Mouse (Mus musculus) ES-Bruce4 (cell line): ENCODE measurements around the gene Sun5. TPM values are rescaled to one million over a fixed set of nuclear protein-coding genes. Genes with fewer than 3 reads are reported as not detected.

ENCODE experiments used
- H3K27ac ChIP-seq: 2 replicates; pipeline ENCODE4 v1.5.1; 2012; ENCODE audit warnings: low read length, inconsistent platforms; ENCODE audit not compliant: insufficient read depth
- H3K27me3 ChIP-seq: 2 replicates; pipeline ENCODE4 v1.6.1; 2012; ENCODE audit warnings: mild to moderate bottlenecking, low read length, inconsistent platforms; ENCODE audit not compliant: control insufficient read depth, poor library complexity, insufficient read depth, severe bottlenecking
- H3K36me3 ChIP-seq: 2 replicates; pipeline ENCODE4 v1.6.1; 2012; ENCODE audit warnings: inconsistent platforms, mild to moderate bottlenecking, low read length, moderate library complexity; ENCODE audit not compliant: control insufficient read depth, poor library complexity, insufficient read depth, severe bottlenecking
- H3K4me1 ChIP-seq: one replicate; pipeline ENCODE4 v1.8.1; 2011; ENCODE audit warnings: low read length; ENCODE audit not compliant: control insufficient read depth, insufficient read depth
- H3K4me3 ChIP-seq: 2 replicates; pipeline ENCODE4 v1.5.1; 2011; ENCODE audit warnings: low read depth, mild to moderate bottlenecking, low read length
- H3K9ac ChIP-seq: 2 replicates; pipeline ENCODE4 v1.6.1; 2012; ENCODE audit warnings: low read depth, mild to moderate bottlenecking, inconsistent platforms; ENCODE audit not compliant: poor library complexity, severe bottlenecking
- H3K9me3 ChIP-seq: replicated peaks from 2 replicates; pipeline ENCODE4 v1.6.1; 2012; ENCODE audit warnings: mild to moderate bottlenecking, low read length, inconsistent platforms; ENCODE audit not compliant: control insufficient read depth, poor library complexity, insufficient read depth, severe bottlenecking
- CTCF ChIP-seq: IDR thresholded peaks from one replicate; pipeline ENCODE4 v1.8.1; 2011; ENCODE audit warnings: low read depth, low read length
- EP300 ChIP-seq: IDR thresholded peaks from 2 replicates; pipeline ENCODE4 v1.6.1; 2011; ENCODE audit warnings: low read depth, low read length; ENCODE audit not compliant: insufficient read depth
- POLR2A ChIP-seq: IDR thresholded peaks from one replicate; pipeline ENCODE4 v1.8.1; 2011; ENCODE audit warnings: low read length; ENCODE audit not compliant: insufficient read depth
- polyA plus RNA-seq: library from polyadenylated mRNA; stranded (reverse); fragments of >200 nt; gene quantifications from 2 replicates; pipeline ENCODE4 v1.2.4, GENCODE M21; 2011; ENCODE audit warnings: low read depth; ENCODE audit not compliant: missing spikeins, insufficient read depth, insufficient read length

Gene Sun5
- polyA plus RNA-seq, 1 experiment: not detected

DNA sequence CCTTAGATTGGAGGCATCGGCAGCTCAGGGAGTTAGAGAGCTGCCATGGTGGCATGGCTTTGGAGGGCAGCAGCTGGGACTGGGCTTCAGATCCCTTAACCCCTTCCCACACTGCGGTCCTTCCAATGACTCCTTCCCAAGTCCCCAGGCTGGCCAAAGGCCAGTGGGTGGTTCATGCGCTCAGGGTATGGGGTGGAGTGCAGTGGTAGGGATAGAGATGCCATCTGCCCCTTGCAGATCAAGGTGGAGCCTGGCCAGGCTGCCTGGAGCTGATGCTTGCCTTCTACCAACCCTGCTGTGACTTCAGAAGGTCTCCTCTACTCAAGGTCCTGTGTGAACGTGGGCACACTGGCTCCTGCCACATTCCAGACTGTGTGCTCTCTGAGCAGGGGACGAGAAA lies 28.2 kb upstream of the Sun5 start:
- no peak overlapping the region for H3K4me3 ChIP-seq
- H3K4me1 ChIP-seq: no peaks in the 10 kb centered on the region
- no peaks in the 10 kb centered on the region for H3K36me3 ChIP-seq
- H3K9ac ChIP-seq: no peak overlapping the region
- no peak overlapping the region for H3K27ac ChIP-seq
- no peaks in the 10 kb centered on the region for H3K27me3 ChIP-seq
- TF ChIP-seq POLR2A: no peak
- no peak for TF ChIP-seq CTCF
- TF ChIP-seq EP300: no peak
- no peaks in the 10 kb centered on the region for H3K9me3 ChIP-seq

DNA sequence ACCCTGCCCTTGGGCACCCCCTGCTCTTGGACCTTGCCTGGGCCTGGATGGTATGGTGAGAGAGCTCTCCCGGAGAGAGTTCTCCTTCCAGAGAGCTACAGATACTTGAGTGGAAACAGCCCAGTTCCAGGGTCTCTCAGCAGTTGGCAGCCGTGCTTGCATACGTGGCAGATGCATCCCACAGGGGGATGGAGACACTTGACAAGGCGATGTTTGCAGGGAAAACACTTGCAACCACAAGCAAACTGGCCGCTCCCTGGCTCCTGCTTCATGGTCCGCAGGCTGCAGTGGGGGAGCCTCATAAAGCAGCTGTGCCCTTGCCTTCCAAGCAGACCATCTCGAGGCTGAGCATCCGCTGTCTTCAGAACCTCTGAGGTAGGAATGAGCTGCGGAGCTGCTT lies 3.9 kb upstream of the Sun5 start, which contains the start of gene Bpifb2:
Bpifb2 (plus strand) TSS at position 301 of the 400 bp plus-strand sequence.
- Histone ChIP-seq H3K9ac (no peak within 1 kb of the TSS), H3K27me3 (no peaks in the 10 kb centered on the region), H3K4me1 (no peaks in the 10 kb centered on the region), H3K4me3 (no peak within 1 kb of the TSS), H3K27ac (no peak within 1 kb of the TSS), H3K36me3 (no peaks in the 10 kb centered on the region), H3K9me3 (no peaks in the 10 kb centered on the region)
- TF ChIP-seq EP300 (no peak), CTCF (no peak), POLR2A (no peak)

DNA sequence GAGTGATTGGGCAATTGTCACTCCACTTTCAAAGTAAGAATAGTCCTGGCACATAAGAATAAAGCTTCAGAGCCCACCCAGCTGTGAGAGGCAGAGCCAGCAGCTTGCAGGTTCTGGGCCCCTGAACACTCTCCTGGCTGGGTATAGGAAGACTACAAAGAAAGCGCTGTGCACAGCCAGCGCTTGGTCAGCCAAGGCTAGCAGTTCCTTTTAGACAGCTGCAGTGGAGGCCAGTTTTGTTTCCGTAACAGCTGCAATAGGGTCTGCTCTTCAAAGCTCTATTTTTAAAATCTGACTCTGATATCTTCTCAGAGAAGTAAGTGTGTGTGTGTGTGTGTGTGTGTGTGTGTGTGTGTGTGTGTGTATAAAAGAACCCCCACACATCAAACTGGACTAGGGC lies 8.9 kb downstream of the Sun5 start:
- Histone ChIP-seq H3K27me3 (no peaks in the 10 kb centered on the region), H3K27ac (no peak overlapping the region), H3K9me3 (no peaks in the 10 kb centered on the region), H3K9ac (no peak overlapping the region), H3K4me3 (no peak overlapping the region), H3K4me1 (no peaks in the 10 kb centered on the region), H3K36me3 (no peaks in the 10 kb centered on the region)
- TF ChIP-seq EP300 (no peak), CTCF (no peak), POLR2A (no peak)

DNA sequence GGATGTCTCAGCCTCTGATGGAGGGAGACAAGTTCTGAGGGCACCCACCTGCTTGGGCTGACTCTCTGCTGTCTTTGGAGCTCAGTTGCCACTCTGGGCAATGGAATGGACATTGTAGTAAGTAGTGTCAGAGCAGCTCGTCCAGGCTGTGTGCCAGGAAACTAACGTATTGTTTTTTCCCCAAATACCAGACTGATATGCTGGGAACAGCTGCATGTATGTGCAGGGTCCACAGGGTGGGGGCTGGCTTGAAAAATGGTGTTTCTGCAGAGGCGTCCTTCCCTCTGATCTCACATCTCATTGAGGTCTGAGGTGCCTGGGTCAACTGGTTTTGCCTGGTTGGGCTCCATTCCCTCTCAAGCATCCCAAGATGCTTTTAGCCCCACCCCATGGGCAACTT lies 10.2 kb downstream of the Sun5 start:
- H3K36me3 ChIP-seq: no peaks in the 10 kb centered on the region
- H3K9ac ChIP-seq: no peak overlapping the region
- no peaks in the 10 kb centered on the region for H3K4me1 ChIP-seq
- no peaks in the 10 kb centered on the region for H3K9me3 ChIP-seq
- TF ChIP-seq POLR2A (no peak), EP300 (no peak), CTCF (no peak)
- H3K27me3 ChIP-seq: no peaks in the 10 kb centered on the region
- H3K4me3 ChIP-seq: no peak overlapping the region
- no peak overlapping the region for H3K27ac ChIP-seq

DNA sequence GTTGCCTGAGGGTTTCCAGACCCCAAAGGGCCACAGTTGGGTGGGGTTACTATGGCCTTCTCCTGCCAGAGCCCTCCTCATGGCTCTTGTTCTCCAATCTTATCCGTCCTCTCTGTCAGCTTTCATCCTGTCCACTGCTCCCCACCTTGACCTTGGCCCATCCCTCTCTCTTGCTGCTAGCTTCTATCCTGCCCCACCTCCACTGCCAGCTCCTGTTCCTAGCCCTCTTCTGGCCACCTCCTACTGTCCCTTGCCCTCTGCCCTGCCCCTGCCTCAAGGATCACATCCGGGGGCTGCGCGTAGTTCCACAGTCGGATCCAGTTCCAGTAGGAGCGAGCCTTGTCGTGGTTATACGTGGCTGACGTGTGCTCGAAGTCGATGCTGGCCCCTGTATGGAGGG lies 10.6 kb downstream of the Sun5 start:
- no peak overlapping the region for H3K9ac ChIP-seq

DNA sequence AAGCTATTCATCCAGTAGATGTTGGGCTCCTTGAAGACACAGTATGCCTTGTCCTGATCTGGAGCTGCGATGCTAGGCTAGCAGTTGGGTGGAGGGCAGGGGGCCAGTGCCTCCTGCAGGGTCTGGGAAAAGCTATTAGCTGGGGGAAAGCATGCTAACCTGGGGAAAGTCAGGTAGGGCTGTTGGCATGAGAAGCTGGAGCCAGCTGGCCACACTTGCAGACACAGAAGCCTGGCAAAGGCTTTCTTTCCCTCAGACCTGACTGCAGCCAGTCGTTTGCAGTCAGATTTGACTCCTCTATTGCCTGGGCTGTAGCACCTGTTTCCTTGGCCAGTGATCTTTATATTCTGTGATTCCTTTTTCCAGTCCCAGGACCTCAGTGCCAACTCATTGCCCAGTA lies 11.3 kb downstream of the Sun5 start:
- H3K9me3 ChIP-seq: no peaks in the 10 kb centered on the region
- no peaks in the 10 kb centered on the region for H3K4me1 ChIP-seq
- H3K27me3 ChIP-seq: no peaks in the 10 kb centered on the region
- no peak overlapping the region for H3K27ac ChIP-seq
- no peak overlapping the region for H3K9ac ChIP-seq
- H3K36me3 ChIP-seq: no peaks in the 10 kb centered on the region
- no peak overlapping the region for H3K4me3 ChIP-seq
- no peak for TF ChIP-seq EP300
- no peak for TF ChIP-seq CTCF
- no peak for TF ChIP-seq POLR2A

More for the DNA sequence above, 10.6 kb downstream of the Sun5 start:
- no peaks in the 10 kb centered on the region for H3K27me3 ChIP-seq
- TF ChIP-seq CTCF (no peak), EP300 (no peak), POLR2A (no peak)
- H3K36me3 ChIP-seq: no peaks in the 10 kb centered on the region
- no peaks in the 10 kb centered on the region for H3K4me1 ChIP-seq
- H3K27ac ChIP-seq: no peak overlapping the region
- no peak overlapping the region for H3K4me3 ChIP-seq
- H3K9me3 ChIP-seq: no peaks in the 10 kb centered on the region
